Comparison of ENCODE assay signal across 19 mouse cellular contexts in genomic region chr14:34417501-34417900, GRCm38 (mm10). TPM values are rescaled to one million over a fixed set of nuclear protein-coding genes. Genes with fewer than 3 reads are reported as not detected.
"Had no signal": no experiment of that assay in that cellular context is flagged by ENCODE, and none has a peak within 500 bp of the region (broad histone marks: within the 10 kb centered on the region; RNA-seq: fewer than 3 reads in every experiment).

No protein-coding gene starts in this region.

- H3K27ac ChIP-seq: kidney, postnatal 0 days; layer of hippocampus, adult 2 months; limb, embryonic 15.5 days; liver, embryonic 14.5 days; macrophage; midbrain, embryonic 13.5 days; stomach, postnatal 0 days had no signal

- ATAC-seq: liver, postnatal 0 days; lung, postnatal 0 days; midbrain, embryonic 13.5 days had no signal

- H3K4me1 ChIP-seq: limb, embryonic 15.5 days; midbrain, embryonic 13.5 days had no signal

- DNase-seq: kidney, adult 18-20 months; kidney, adult 9 months; kidney, postnatal 25 days; layer of hippocampus, adult 9-11 months; liver, postnatal 0 days; lung, embryonic 14.5 days; right cerebral cortex, postnatal 4 days; thymus, adult 2 months; thymus, postnatal 14 days; thymus, postnatal 4 days had no signal

- H3K9me3 ChIP-seq: limb, embryonic 15.5 days; midbrain, embryonic 13.5 days had no signal

- H3K4me3 ChIP-seq: layer of hippocampus, adult 2 months; limb, embryonic 15.5 days; midbrain, embryonic 13.5 days had no signal

- H3K4me2 ChIP-seq: limb, embryonic 15.5 days; liver, embryonic 11.5 days; lung, embryonic 14.5 days; midbrain, embryonic 13.5 days had no signal

- H3K9ac ChIP-seq: limb, embryonic 15.5 days; liver, embryonic 14.5 days; liver, postnatal 0 days; lung, embryonic 14.5 days; midbrain, embryonic 13.5 days had no signal

- H3K27me3 ChIP-seq: limb, embryonic 15.5 days; midbrain, embryonic 13.5 days had no signal

RNA-seq across cellular contexts. Expression of gene Mmrn2, which starts 42.2 kb away (rescaled TPM):
- polyA plus RNA-seq: macrophage had no signal

RNA-seq across cellular contexts. Expression of gene Sncg, which starts 42.9 kb away (rescaled TPM):
- polyA plus RNA-seq: macrophage had no signal
